Mouse (Mus musculus) adrenal gland (tissue): ENCODE measurements around the gene Pou2f1.

Experiments used
- intact Hi-C: fragments of 180-260 bp; cut with DNase I; formaldehyde crosslinking; loops from one replicate; pipeline ENCODE4 v1.15.1; 2025

Pou2f1 gene

GRCm38 (mm10) chr1:165903596-165903995 lies 98.9 kb downstream of the Pou2f1 start:
- intact Hi-C loops: loop anchor here (10.0 kb wide), 1 partner anchor 61 kb away; no protein-coding TSS in a partner anchor

- intact Hi-C loops: no loop called here
Observed at GRCm38 (mm10) chr1:165891686-165892085, 110.8 kb downstream of the Pou2f1 start.

GRCm38 (mm10) chr1:165882146-165882900 lies 120.2 kb downstream of the Pou2f1 start:
- intact Hi-C loops: no loop called here

DNA sequence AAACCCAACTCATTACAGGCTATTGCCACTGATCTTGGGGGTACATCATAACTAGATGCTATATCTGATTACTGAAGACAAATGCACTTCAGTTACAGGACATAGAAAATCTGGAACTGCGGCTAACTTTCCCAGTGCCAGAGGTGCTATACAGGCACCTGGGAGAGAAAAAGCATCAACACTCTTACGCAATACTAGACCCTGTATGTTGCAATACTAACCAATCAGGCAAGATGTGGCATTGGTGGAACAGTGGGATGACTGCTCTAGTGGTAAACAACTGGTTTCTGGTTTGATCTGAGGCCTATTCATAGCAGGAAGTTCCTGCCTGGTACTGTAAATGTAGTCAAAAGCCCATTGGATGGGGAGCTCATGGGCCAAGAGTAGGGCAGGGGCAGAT lies 123.7 kb downstream of the Pou2f1 start:
- intact Hi-C loops: no loop called here

GRCm38 (mm10) chr1:165875520-165876284 lies 126.8 kb downstream of the Pou2f1 start:
- intact Hi-C loops: no loop called here

DNA sequence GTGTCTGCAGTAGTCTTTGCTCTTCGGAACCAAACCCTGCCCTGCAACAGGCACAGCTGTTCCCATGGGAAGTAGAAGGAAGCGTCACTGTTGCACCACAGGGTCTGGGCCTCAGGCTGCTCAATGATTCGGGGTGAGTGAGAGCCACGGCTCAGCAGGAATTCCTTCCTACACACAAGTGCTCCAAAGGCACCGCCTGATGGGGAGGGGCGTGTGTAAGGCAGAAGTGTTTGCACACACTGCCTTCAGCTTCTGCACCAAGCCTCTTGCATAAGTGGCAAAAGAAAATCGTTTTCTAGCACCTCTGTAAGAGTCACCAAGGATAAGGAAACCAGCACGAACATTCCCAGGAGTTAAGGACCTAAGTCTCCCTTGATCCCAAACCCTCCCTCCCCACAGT lies 127.8 kb downstream of the Pou2f1 start:
- intact Hi-C loops: no loop called here

DNA sequence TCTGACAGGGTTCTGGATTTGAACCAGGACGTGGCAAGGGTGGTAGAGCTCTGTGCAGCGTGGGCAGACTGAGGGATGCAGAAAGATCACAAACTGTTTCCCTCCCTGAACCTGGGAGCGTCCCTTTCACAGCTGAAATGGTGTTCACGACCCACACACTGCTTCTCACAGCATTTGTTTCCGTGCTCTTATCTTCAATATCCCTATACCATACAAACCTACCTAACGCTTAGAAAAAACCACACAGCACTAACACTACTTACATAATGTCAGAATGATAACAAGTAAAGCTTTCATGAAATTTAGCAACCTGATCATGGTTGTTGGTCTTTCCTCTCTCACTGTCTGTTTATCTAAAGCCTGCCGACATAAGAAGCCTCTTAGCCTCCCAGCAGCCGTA lies 133.8 kb downstream of the Pou2f1 start:
- intact Hi-C loops: no loop called here

DNA sequence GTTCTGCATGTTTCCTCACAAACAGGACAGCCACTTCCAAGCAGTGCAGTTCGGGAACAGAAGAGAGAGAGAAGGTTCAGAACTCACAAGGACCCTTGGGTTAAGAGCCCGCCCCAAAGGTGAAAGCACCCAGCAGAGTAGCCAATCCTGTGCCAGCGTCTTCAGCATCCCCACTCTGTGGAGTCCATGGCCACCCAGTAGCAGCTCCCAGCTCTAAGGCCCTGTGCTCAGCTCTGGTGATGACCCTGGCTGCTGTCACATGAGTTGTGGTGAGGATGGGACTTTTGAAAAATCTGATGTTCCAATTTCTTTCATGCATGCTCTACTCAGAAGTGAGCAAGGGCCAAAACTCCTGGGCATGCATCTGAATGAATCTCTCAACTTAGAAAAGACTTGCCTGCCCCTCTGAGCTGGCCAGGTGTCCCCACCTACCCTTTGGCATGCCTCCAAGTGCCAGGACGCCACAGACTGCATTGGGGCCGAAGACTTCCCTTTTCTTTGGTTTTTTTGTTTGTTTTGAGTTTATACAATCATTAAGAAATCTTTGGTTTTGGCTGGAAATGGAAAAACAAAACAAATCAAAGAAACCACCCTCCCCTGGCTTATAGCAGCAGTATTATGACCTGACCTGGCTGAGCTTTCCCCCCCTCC lies 135.7 kb downstream of the Pou2f1 start:
- intact Hi-C loops: no loop called here

DNA sequence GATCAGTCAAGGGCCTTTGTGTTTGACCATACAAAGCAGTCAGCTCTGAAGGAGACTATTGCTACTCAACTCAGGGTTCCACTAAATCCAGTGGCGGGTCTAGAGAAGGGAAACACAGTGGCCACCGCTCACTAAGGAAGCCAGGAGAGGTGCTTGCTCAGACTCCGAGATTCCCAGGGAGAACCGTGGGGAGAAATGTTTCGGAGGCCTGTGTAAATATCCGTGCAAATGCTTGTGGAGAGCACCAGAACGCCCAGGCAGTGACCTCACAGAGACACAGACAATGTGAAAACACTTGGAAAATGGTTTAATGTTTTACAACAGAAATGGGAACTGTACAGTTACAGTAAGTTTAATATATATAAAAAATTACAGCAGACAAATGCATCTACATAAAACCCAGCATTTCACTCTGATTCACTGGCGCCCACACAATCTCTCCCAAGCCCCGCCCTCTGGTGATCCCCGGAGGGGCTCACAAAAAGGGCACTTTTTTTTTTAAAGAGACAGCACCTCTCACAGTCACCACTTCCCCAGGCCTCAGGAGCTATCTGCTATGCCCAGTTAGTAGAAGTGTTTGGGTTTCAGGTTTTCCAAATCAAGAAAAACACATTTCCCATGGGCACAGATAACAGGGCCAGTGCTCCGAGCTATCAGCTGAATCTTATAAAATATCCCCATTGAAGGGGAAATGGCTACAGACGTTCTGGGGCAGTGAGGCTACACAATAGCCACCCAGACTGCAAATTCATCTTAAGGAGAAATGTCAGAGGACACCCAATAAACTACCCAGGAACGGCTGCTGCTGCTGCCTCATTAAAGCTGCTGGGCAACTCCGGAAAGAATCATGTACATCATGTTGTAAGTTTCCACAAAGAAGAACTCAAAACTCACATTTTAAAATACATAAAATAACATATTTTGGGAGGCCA lies 137.3 kb downstream of the Pou2f1 start:
- intact Hi-C loops: no loop called here

DNA sequence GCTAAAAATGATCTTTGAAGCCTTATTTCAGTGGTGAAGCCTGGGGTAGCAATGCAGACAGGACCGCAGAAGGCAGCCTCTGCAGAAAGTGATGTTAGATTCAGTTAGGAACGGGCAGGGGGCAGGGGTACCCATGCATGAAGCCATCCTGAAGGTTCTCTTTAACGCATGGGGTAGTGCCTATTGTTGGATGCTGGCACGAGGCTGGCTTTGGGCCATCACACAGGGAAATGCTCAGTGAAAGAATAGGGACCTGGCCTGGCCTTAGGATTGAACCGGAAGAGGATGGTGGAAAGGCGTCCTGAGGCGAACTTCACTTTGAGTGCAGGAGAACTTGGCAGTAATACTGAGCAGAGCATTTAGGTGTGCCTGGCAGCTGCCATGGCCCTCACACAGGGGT lies 140.4 kb downstream of the Pou2f1 start:
- intact Hi-C loops: no loop called here

DNA sequence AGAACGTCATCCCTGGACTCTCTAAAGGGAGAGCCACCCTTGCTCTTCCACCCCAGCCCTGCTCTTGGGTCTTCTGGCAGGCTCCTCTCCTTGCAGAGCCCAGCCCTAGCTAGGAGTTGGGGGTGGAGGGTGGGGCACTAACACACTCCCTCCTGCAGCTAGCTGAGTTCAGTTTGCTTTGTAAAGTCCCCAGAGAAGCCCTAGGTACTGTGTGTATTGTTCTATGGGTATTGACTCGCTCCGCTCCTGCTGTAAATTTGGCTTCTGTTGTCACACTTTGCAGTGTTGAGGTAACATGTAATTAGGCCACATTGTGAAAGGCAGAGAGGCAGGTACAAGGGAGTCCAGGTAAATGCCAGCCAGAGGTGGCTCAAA lies 141.3 kb downstream of the Pou2f1 start:
- intact Hi-C loops: no loop called here

GRCm38 (mm10) chr1:165860373-165861234 lies 141.9 kb downstream of the Pou2f1 start:
- intact Hi-C loops: no loop called here

GRCm38 (mm10) chr1:165858356-165858755 lies 144.1 kb downstream of the Pou2f1 start:
- intact Hi-C loops: loop anchor here (2.0 kb wide), 1 partner anchor 78 kb away; no protein-coding TSS in a partner anchor

- intact Hi-C loops: no loop called here
Observed at GRCm38 (mm10) chr1:165857279-165857678, 145.2 kb downstream of the Pou2f1 start.

- intact Hi-C loops: loop anchor here (2.0 kb wide), 1 partner anchor 303 kb away; no protein-coding TSS in a partner anchor
Observed at GRCm38 (mm10) chr1:165855759-165856545, 146.5 kb downstream of the Pou2f1 start.

GRCm38 (mm10) chr1:165853729-165854420 lies 148.6 kb downstream of the Pou2f1 start:
- intact Hi-C loops: loop anchor here (2.0 kb wide), 2 partner anchors 113 to 305 kb away; no protein-coding TSS in a partner anchor

DNA sequence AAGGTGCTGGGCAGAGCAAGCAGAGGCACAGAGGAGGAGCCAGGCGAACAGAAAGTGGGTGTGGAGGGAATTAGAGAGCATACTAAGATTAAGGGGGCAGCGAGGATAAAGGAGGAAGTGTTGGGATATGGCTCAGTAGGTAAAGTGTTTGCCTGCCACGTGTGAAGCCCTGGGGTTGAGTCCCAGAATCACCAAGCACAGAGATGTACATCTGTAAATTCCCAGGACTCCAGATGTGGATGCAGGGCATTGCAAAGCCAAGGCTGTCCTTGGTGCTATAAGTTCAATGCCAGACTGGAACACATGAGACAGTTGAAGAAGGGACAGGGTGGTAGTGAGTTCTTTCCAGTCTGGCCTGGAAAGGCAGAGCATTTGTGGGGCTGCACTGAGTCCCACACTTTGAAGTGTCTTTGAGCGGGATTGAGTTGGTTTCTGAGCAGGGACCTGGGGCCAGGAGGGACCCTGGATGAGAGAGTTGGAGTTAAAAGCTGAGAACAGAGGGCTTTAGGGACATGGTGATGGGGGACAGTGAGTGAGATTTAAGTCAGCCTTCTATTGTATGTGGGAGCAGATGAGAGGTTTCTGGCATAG lies 149.3 kb downstream of the Pou2f1 start:
- intact Hi-C loops: loop anchor here (2.0 kb wide), 1 partner anchor 114 kb away; no protein-coding TSS in a partner anchor

- intact Hi-C loops: loop anchor here (2.0 kb wide), 1 partner anchor 115 kb away; no protein-coding TSS in a partner anchor
Observed at GRCm38 (mm10) chr1:165852131-165852530, 150.3 kb downstream of the Pou2f1 start.
